Mouse (Mus musculus) heart, postnatal 0 days (tissue): ENCODE measurements around the gene St6galnac1.

Experiments
- CTCF ChIP-seq: IDR thresholded peaks from 2 replicates; pipeline ENCODE4 v1.5.1; 2016; ENCODE audit warnings: antibody characterized with exemption, control low read depth, low read depth
- EP300 ChIP-seq: IDR thresholded peaks from 2 replicates; pipeline ENCODE4 v1.6.1; 2016; ENCODE audit warnings: antibody characterized with exemption, low read depth

- TF ChIP-seq CTCF (no peak), EP300 (no peak)
Observed at GRCm38 (mm10) chr11:116802709-116803108, 27.4 kb upstream of the St6galnac1 start.
